Mouse (Mus musculus) forebrain, embryonic 16.5 days (tissue): ENCODE results near the gene Rars. TPM values are rescaled to one million over a fixed set of nuclear protein-coding genes. Genes with fewer than 3 reads are reported as not detected.
A peak's percentile ranks its signal among the peaks of the same experiment; 100 is the strongest.
"Not testable (repeated sequence)": the region's sequence is repeated elsewhere in the genome, so short reads cannot be mapped to it uniquely, and the experiment has no call there.

Experiments
- ATAC-seq: fragments of 200-750 bp; cut with Nextera tagmentation; 2 replicates; pipeline ENCODE4 v1.8.0; 2017; ENCODE audit warnings: mild to moderate bottlenecking, moderate library complexity
- H3K27ac ChIP-seq: fragments of 300-500 bp; sonication (generic); 2 replicates; pipeline ENCODE4 v1.5.1; 2014; ENCODE audit warnings: low read length, control low read depth
- H3K27me3 ChIP-seq: fragments of 300-500 bp; sonication (generic); replicated peaks from 2 replicates; pipeline ENCODE4 v1.6.1; 2014; ENCODE audit warnings: low read length; ENCODE audit not compliant: control insufficient read depth, insufficient read depth
- H3K36me3 ChIP-seq: fragments of 300-500 bp; sonication (generic); 2 replicates; pipeline ENCODE4 v1.6.1; 2014; ENCODE audit not compliant: control insufficient read depth, insufficient read depth
- H3K4me1 ChIP-seq: fragments of 300-500 bp; sonication (generic); replicated peaks from 2 replicates; pipeline ENCODE4 v1.6.1; 2014; ENCODE audit warnings: low read length; ENCODE audit not compliant: control insufficient read depth, insufficient read depth
- H3K4me2 ChIP-seq: fragments of 300-500 bp; sonication (generic); 2 replicates; pipeline ENCODE4 v1.6.1; 2014; ENCODE audit warnings: mild to moderate bottlenecking, low read length, control low read depth
- H3K4me3 ChIP-seq: fragments of 300-500 bp; sonication (generic); replicated peaks from 2 replicates; pipeline ENCODE4 v1.5.1; 2014; ENCODE audit warnings: mild to moderate bottlenecking, low read length, control low read depth
- H3K9ac ChIP-seq: fragments of 300-500 bp; sonication (generic); replicated peaks from 2 replicates; pipeline ENCODE4 v1.6.1; 2014; ENCODE audit warnings: low read depth, low read length, control low read depth
- H3K9me3 ChIP-seq: fragments of 300-500 bp; sonication (generic); 2 replicates; pipeline ENCODE4 v1.6.1; 2016; ENCODE audit warnings: low read length; ENCODE audit not compliant: control insufficient read depth
- WGBS: fragments of 180-500 bp; shearing (Covaris S2); extraction: QIAGEN DNeasy Blood & Tissue Kit; methylation state at CpG from one replicate; pipeline ENCODE4 v1.1.7; 2014; 5-methylcytosine and 5-hydroxymethylcytosine counted together
- polyA plus RNA-seq: library from polyadenylated mRNA; unstranded; fragments of >200 nt; fragmentation: Nextera tagmentation; extraction: Ambion mirVana; gene quantifications from 2 replicates; pipeline ENCODE4 v1.2.1, GENCODE M21; 2015

Rars gene
- polyA plus RNA-seq, 1 experiment from 2014 or later: 73.1 TPM

- no peak; the same call in 1 of the 2 replicates for ATAC-seq
- H3K9me3 ChIP-seq: no peaks in the 10 kb centered on the region
- no peaks in the 10 kb centered on the region for H3K27me3 ChIP-seq
- no peak overlapping the region for H3K27ac ChIP-seq
- no peak overlapping the region for H3K4me3 ChIP-seq
- no peaks in the 10 kb centered on the region for H3K4me1 ChIP-seq
- H3K4me2 ChIP-seq: no peak overlapping the region
- 85% methylated on average over 21 of the region's 21 CpGs for WGBS
- no peak overlapping the region for H3K9ac ChIP-seq
- H3K36me3 ChIP-seq: peaks cover 5% of the 10 kb centered on the region; the same call in 1 of the 2 replicates
Observed at GRCm38 (mm10) chr11:35841738-35842325, 7.5 kb upstream of the Rars start.

- not testable (repeated sequence) for H3K27me3 ChIP-seq, H3K4me1 ChIP-seq, H3K27ac ChIP-seq, H3K9me3 ChIP-seq, H3K4me3 ChIP-seq, H3K9ac ChIP-seq, H3K36me3 ChIP-seq, ATAC-seq, H3K4me2 ChIP-seq
- 89% methylated on average over 4 of the region's 4 CpGs for WGBS
Observed at GRCm38 (mm10) chr11:35840806-35841205, 6.5 kb upstream of the Rars start.

- ATAC-seq: no peak
- Histone ChIP-seq H3K4me1 (no peaks in the 10 kb centered on the region), H3K36me3 (peaks cover 5% of the 10 kb centered on the region; the same call in 1 of the 2 replicates), H3K9ac (no peak overlapping the region), H3K9me3 (no peaks in the 10 kb centered on the region), H3K27me3 (no peaks in the 10 kb centered on the region), H3K4me2 (no peak overlapping the region), H3K4me3 (no peak overlapping the region), H3K27ac (no peak overlapping the region)
- 84% methylated on average over 7 of the region's 7 CpGs for WGBS
Observed at GRCm38 (mm10) chr11:35840282-35840681, 6.0 kb upstream of the Rars start.

- Histone ChIP-seq H3K4me3 (peak overlapping the region; percentile 29), H3K36me3 (peaks cover 5% of the 10 kb centered on the region; the same call in 1 of the 2 replicates), H3K9me3 (no peaks in the 10 kb centered on the region), H3K9ac (peak overlapping the region; percentile 24; the same call in 1 of the 2 replicates), H3K27ac (no peak overlapping the region), H3K27me3 (no peaks in the 10 kb centered on the region), H3K4me2 (peak overlapping the region; percentile 50), H3K4me1 (peaks cover 3% of the 10 kb centered on the region)
- peak; percentile 59 for ATAC-seq
- WGBS: 32% methylated on average over 28 of the region's 28 CpGs
Observed at GRCm38 (mm10) chr11:35838345-35839338, 4.3 kb upstream of the Rars start.

GRCm38 (mm10) chr11:35837156-35838126, 3.1 kb upstream of the Rars start:
- Histone ChIP-seq H3K9ac (no peak overlapping the region), H3K27me3 (no peaks in the 10 kb centered on the region), H3K4me2 (no peak overlapping the region), H3K9me3 (no peaks in the 10 kb centered on the region), H3K4me3 (no peak overlapping the region), H3K4me1 (peaks cover 9% of the 10 kb centered on the region), H3K27ac (no peak overlapping the region), H3K36me3 (no peaks in the 10 kb centered on the region; the same call in 1 of the 2 replicates)
- ATAC-seq: no peak
- 83% methylated on average over 5 of the region's 5 CpGs for WGBS

GRCm38 (mm10) chr11:35833270-35833669, 1.0 kb downstream of the Rars start:
- H3K9ac ChIP-seq: no peak overlapping the region
- ATAC-seq: no peak

GRCm38 (mm10) chr11:35832139-35832538, 2.2 kb downstream of the Rars start:
- Histone ChIP-seq H3K36me3 (peaks cover 11% of the 10 kb centered on the region; the same call in 1 of the 2 replicates), H3K4me1 (peaks cover 13% of the 10 kb centered on the region), H3K4me3 (no peak overlapping the region), H3K27ac (no peak overlapping the region), H3K27me3 (no peaks in the 10 kb centered on the region), H3K9me3 (no peaks in the 10 kb centered on the region), H3K4me2 (no peak overlapping the region), H3K9ac (no peak overlapping the region)
- 85% methylated on average over 4 of the region's 4 CpGs for WGBS
- ATAC-seq: no peak

More at GRCm38 (mm10) chr11:35833270-35833669, 1.0 kb downstream of the Rars start:
- Histone ChIP-seq H3K36me3 (0 out of 2 replicates have a peak, but pooled peaks cover 4% of the 10 kb centered on the region), H3K4me1 (peaks cover 13% of the 10 kb centered on the region), H3K9me3 (no peaks in the 10 kb centered on the region), H3K27ac (no peak overlapping the region), H3K4me2 (peak overlapping the region; percentile 84), H3K27me3 (no peaks in the 10 kb centered on the region), H3K4me3 (peak overlapping the region; percentile 85)
- WGBS: 86% methylated on average over 6 of the region's 6 CpGs

- Histone ChIP-seq H3K27ac (no peak overlapping the region), H3K27me3 (no peaks in the 10 kb centered on the region), H3K9ac (no peak overlapping the region), H3K4me3 (no peak overlapping the region), H3K36me3 (peaks cover 33% of the 10 kb centered on the region), H3K9me3 (no peaks in the 10 kb centered on the region), H3K4me1 (peaks cover 4% of the 10 kb centered on the region; the same call in 1 of the 2 replicates), H3K4me2 (no peak overlapping the region)
- 95% methylated on average over 6 of the region's 6 CpGs for WGBS
- no peak for ATAC-seq
Observed at GRCm38 (mm10) chr11:35827714-35828113, 6.6 kb downstream of the Rars start.
